Mouse (Mus musculus) CH12.LX (cell line): ENCODE results near the gene Zfp609.

ENCODE experiments used
- CTCF ChIP-seq, 2 experiments: IDR thresholded peaks in 1 of 2; conservative IDR thresholded peaks in 1 of 2; 2 replicates each; pipeline ENCODE4 v1.5.1; 2011 to 2012; ENCODE audit warnings: low read depth in 2 of 2, low read length in 2 of 2, improper control_type of control experiment in 1 of 2, inconsistent platforms in 1 of 2, mild to moderate bottlenecking in 1 of 2, moderate library complexity in 1 of 2
- EP300 ChIP-seq: IDR thresholded peaks from 2 replicates; pipeline ENCODE4 v1.6.1; 2011; ENCODE audit warnings: low read length, improper control_type of control experiment
- GABPA ChIP-seq: IDR thresholded peaks from 2 replicates; pipeline ENCODE4 v1.6.1; 2012; ENCODE audit warnings: low read depth, low read length, improper control_type of control experiment, inconsistent platforms; ENCODE audit not compliant: insufficient replicate concordance
- IRF4 ChIP-seq: IDR thresholded peaks from 2 replicates; pipeline ENCODE4 v1.6.1; 2014; ENCODE audit warnings: low read depth, mild to moderate bottlenecking, inconsistent platforms, low read length, improper control_type of control experiment
- JUND ChIP-seq: conservative IDR thresholded peaks from 2 replicates; pipeline ENCODE4 v1.6.1; 2011; ENCODE audit warnings: low read depth, low read length, improper control_type of control experiment
- MYC ChIP-seq: IDR thresholded peaks from 2 replicates; pipeline ENCODE4 v1.6.1; 2011; ENCODE audit warnings: low read depth, mild to moderate bottlenecking, improper control_type of control experiment, low read length
- POLR2A ChIP-seq: IDR thresholded peaks from 2 replicates; pipeline ENCODE4 v1.6.1; 2011; ENCODE audit warnings: low read depth, mild to moderate bottlenecking, improper control_type of control experiment, low read length
- ZC3H11A ChIP-seq: IDR thresholded peaks from 2 replicates; pipeline ENCODE4 v1.6.1; 2012; ENCODE audit warnings: low read depth, mild to moderate bottlenecking, inconsistent platforms, low read length, improper control_type of control experiment

DNA sequence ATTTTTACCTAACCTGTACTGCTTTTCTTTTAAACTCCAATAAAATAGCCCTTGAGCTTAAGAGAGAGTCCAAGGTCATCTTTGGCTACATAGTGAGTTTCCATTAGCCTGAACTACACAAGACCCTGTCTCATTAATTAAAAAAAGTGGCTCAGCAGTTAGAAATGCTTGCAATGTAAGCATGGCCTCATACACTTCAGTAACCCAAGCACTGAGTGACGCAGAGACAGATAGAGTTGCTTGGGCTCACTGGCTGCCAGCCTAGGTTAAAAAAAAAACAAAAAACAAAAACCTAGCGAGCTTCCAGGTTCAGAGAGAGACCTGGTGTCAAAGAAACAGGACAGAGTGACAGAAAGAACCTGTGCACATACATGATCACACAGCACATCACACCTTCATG, 14.5 kb downstream of the Zfp609 start:
- TF ChIP-seq IRF4 (no peak), EP300 (no peak), CTCF (conservative IDR thresholded peaks at IDR 0.05 in 1 of 2, IDR thresholded peaks at IDR 0.05 in 1 of 2; ENCODE audit: low read depth in 2 of 2, low read length in 2 of 2) (no peak), JUND (no peak), ZC3H11A (no peak), MYC (no peak), POLR2A (no peak), GABPA (no peak)
